Mouse (Mus musculus): ENCODE results near the gene Spsb3.

Spsb3 gene

DNA sequence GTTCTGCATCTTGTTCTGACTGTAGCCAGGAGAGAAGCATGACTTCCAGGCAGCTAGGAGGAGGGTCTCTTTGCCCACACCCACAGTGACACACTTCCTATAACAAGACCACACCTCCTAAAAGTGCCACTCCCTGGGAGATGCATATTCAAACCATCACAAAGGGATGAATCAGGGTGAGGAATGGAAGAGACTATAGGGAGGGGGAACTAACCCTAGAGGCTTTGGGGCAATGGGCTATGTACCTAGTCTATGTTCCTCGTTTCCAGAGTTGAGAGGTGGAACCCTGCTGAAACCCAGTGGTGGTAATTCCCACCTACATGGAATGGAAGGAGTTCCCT lies 12.1 kb upstream of the Spsb3 start:
- no peak for DNase-seq (ENCODE audit: low spot score)

DNA sequence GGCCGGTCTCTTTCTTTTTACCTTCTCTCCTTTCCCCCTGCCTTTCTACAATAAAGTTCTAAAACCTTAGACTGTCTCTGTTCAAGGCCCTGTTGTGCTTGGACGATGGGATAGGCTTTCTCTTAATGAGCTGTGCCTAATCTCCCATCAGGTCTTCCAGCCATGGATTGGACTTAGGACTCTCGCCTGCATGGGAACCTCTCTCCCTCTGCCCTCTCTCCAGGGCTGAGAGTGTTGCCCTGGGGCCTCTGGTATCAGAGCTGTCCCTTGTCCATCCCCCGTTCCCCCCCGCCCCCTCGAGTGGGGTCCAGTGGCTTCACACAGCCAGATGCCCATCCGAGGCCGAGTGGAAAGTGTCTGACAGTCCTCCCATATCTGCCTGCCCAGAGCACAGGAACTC lies 11.5 kb upstream of the Spsb3 start:
- no peak for DNase-seq (ENCODE audit: low spot score)

DNA sequence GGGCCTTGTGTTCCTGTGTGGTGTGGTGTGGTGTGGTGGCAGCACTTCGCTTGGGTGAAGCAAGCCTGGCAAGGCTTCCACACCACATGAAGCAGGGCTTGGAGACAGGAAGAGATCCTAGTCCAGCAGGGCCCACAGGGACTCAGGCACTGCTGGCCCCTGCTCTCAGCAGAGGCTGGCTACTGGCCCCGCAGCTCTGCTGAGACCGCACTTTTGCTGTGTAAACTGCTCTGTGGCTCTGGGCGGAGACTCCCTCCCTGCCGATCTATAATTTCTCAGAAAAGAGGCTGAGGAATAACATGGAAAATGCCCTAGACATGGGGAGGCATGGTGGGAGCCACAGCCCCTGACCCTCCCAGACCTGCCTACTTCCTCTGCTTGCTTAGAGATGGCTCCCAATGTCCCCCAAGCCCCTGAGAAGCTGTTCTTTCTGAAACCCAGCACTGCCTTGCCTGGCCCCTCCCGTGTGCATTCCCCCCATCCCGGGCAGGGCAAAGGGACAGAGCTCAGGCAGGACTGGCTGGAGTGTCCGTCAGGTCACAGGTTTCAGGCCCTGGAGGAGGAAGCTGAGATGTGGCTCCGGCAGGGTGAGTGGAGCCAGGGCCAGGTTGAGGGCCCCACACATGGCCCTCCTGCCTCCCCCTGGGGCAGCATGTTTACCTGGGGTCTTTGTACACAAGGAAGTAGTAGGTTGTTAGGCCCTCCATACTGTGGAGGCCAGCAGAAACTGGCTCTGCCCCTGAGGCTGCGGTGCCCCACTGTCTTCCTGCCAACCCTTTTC lies 8.9 kb upstream of the Spsb3 start:
- DNase-seq (ENCODE audit: low spot score), result no peak

DNA sequence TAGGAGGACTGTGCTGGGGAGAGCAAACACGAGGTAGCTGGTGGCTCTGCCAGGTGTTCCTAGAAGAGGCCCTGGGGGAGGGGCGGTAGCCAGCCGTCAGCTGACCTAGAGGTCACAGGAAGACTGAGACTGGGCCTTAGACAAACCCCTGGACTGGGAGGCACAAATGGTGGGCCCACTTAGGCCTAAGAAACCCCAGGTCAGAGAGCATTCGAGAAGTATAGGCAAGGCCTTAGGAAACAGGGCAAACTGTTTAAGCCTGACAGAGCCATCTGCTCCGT lies 8.4 kb upstream of the Spsb3 start:
- DNase-seq (ENCODE audit: low spot score), result no peak

DNA sequence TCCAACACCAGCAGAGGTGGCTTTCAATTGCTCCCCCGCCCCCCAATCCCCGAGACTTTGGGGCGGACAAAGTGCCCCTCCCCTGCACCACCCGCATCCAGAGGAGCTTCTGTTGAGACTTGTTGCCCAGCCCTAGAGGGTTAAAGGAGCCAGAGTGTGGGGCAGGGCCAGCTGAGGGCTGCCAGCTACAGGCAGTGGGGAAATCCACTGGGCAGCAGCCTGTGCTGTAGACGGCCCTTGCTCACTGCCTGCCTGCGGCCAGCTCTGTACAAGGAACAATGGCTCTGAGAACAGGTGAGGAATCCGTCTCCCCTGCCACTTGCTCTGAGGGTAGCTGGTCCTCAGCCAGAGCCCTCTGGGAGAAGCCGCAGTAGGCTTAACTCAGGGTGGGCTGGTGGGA lies 7.9 kb upstream of the Spsb3 start:
- DNase-seq (ENCODE audit: low spot score), result no peak

DNA sequence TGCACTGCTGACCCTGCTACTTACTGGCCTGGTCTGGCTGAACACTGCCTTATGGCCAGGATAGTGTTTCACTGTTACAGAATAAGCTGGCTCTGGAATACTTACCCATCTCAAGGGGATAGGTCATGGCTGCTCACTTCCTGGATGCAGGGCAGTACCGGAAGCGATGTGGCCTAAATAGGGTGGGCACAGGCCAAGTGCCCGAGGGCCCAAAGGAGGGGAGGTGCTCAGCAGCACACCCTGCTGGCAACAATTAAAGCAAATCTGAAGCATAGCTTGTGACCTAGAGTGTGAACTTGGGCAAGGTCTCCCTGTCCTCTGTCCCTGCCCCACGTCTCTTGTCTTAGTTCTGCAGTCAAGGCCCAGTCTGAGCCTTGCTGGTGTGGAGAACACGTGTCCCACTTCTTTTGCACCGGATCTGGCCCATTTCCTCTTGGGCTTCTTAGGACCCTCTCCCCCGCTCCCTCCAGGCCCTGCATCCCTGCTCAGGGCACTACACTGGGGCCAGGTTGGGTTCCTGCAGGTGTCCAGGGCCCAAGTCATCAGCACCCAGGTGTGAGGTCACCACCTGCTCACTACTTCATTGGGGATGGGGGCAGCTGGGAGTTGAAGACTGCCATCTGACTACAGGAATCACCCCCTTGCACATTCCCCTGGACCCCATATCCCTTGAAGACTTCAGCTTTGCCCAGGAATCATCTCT lies 4.6 kb upstream of the Spsb3 start:
- no peak for DNase-seq (ENCODE audit: low spot score)

DNA sequence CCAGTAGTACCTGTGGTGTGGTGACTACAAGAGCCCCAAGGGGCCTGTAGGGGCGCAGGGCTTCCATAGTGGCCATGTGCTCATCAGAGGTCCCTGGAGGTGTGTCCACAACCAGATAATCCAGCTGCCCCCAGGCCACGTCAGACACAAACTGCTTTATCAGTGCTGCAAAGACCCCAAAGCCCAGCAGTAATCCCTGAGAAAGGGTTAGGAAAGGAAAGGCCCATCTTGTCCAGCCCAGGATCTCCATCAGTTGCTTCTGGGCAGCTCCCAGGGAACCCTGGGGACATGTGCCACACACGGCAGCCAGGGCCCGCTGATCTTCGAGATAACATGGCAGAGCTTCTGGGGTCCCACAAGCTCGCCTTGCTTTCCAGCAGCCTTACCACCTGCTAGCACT lies 2.1 kb upstream of the Spsb3 start:
- no peak for DNase-seq (ENCODE audit: low spot score)

DNA sequence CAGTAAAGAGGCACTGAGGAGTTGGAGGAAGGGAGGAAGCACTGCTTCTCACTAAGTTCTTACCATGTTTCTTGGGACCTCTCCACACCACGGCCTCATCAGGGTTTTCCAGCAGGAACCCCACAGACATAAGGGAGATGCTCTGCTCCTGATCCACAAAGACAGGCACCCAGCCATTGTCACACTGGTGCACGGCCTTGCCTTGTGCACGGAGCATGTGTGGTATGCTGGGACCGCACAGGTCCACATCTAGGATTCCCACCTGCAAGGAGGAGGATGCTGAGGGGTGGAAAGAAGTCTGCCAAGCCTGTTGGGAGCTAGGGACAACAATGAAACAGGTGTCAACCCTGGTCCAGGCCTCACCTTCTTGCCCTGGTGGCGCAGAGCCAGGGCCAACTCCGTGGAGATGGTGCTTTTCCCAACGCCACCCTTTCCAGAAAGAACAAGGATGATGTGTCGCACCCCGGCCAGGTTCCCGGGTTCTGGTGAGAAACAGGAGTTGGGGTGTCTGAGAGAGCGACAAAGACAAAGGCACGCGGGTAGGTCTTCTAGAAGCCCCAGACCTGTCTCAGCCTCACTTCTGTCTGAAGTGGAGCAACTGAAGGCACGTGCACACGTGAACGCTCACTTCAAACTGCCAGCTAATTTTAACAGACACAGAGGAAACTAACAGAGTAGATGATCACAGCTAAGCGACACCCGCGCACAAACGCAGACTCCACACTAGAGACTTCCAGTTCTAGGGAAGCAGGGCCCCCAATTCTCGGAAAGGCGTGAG lies 898 bp upstream of the Spsb3 start:
- no peak for DNase-seq (ENCODE audit: low spot score)

DNA sequence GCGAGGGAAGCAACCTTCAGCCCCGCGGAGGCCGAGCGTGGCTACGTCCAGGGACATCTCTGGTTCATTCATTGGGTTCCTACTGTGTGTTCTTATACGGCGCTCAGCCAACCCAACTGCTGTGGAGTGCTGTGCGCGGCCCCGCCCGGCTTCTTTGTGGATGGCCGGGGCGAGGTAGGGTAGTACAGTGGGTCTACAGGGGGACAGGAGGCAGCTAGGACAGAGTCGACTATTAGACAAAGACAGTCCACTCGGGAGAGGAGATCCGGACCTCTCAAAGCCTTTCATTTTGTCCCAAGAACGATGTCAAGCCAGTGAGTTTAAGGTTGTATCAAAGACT lies 459 bp downstream of the Spsb3 start:
- peak; percentile 29 for DNase-seq (ENCODE audit: low spot score)

DNA sequence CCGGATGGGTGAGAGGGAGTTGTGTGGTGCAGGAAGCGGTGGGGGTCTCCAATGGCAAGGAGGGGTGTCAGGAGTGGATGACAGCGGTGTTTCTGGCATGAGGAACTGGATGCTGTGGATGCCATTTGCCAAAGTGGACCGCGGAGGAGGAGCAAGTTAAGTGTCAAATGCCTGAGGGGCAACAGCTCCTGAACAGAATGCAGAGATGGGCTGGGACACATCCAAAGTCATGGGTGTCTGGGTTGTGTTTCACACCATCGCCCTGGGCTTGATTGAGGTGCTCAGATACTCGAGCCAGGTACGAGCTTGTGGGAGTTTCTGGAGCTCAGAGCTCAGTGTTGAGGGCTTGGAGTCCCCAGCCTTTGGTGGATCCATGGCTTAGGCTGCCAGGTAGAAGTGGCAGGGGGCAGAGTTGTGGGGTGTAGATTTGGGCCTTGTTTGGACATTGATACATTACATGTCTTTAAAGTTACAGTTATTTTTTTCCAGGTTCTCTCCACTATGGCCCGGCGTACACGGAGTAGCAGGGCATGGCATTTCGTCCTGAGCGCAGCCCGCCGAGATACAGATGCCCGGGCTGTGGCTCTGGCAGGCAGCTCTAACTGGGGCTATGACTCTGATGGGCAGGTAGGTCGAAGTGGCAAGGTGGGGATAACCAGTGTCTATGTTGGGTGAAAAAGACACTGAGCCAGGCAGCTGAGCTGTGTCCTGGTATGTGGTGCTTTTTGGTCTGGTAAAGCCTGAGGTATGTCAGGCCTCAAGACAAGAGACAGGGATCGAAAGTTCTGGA lies 1.0 kb downstream of the Spsb3 start:
- no peak for DNase-seq (ENCODE audit: low spot score)

DNA sequence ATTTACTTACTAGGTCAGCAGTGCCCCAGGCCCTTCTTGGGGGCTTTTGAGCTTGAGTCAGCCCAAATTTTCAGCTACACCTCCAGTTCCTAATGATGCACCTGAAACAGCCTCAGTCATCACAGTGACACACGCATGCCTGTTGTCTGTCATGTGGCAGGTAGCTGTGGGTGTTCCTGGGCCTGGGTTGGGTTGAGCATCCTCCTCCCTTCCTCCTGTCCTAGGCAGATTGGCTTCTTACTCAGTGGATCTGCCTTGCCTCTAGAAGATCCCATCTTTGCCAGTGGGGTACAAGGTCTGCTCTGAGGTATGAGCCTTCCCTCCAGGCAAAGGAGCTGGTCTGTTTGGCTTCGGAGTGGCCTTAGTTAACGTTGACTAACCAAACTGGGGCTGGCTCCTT lies 2.4 kb downstream of the Spsb3 start:
- DNase-seq (ENCODE audit: low spot score), result no peak

DNA sequence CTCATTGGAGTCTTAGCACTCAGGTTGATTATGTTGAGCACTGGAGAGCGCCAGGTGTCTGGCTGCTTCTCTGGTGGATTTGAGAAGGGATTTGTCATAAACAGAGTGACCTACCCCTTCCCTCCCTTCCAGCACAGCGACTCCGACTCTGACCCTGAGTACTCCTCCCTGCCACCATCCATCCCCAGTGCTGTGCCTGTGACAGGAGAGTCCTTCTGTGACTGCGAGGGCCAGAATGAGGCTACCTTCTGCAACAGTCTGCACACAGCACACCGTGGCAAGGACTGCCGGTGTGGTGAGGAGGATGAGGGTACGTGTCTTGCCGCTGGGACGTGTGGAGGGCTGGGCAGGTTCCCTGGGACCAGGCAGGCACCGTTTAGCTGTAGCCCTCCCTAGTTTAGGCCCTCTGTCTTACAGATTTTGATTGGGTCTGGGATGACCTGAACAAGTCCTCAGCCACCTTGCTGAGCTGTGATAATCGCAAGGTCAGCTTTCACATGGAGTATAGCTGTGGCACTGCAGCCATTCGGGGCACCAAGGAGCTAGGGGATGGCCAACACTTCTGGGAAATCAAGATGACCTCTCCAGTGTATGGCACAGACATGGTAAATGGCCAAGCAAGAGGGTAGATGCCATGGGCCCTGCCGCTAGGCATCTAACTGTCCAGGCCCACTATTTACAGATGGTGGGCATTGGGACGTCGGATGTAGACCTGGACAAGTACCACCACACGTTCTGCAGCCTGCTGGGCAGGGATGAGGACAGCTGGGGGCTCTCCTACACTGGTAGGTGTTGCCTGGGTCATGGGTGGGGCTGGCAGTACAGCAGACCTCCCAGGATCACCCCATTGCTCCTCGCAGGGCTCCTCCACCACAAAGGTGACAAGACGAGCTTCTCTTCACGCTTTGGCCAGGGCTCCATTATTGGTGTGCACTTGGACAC lies 4.0 kb downstream of the Spsb3 start:
- no peak for DNase-seq (ENCODE audit: low spot score)

DNA sequence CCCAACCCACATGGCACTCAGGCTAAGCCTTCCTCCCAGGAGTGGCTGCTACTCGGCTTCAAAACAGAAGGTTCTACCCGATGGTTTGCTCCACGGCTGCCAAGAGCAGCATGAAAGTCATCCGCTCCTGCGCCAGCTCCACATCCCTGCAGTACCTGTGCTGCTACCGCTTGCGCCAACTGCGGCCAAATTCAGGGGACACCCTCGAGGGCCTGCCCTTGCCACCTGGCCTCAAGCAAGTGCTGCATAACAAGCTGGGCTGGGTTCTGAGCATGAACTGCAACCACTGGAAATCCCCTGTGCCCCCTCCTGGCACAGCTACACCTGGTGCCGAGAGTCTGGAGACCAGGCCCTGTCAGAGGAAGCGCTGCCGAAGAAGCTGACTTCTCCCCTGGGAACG lies 4.9 kb downstream of the Spsb3 start:
- DNase-seq (ENCODE audit: low spot score), result no peak

DNA sequence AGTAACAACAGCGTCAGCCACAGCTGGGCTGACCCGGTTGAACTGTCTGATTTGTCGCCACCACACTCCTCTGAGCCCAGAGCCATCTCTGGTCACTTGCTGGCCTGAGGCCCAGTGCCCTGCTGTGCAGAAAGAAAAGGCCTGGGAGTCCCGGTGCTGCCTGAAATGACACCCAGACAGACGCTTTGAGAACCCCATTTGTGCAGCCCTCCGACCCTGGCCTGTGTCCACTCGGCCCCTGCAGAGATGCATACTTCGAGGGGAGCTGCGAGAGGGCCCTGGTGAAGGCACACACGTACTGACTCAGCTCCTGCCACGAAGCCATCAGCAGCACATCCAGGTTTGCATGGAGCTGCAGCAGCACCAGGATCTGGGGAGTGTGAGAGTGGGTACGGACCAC lies 6.3 kb downstream of the Spsb3 start:
- no peak for DNase-seq (ENCODE audit: low spot score)

DNA sequence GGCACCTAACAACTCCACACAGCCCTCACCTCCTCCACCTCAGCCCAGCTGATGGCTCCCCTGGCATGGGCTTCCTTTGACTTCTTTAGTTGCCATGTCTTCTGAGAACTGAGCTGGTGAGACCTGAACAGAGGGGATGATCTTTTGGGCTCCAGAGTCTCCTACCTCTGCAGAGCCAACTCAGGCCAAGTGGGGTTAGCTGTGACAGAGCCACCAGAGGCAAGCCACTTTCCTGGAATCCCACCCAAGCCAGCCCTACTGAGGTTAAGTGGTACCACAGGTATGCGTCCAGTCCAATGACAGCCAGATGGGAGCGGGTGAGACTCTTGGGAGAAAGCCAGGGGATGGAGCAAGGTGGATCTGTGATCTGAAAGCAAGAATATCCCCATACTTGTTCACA lies 6.8 kb downstream of the Spsb3 start:
- DNase-seq (ENCODE audit: low spot score), result no peak

DNA sequence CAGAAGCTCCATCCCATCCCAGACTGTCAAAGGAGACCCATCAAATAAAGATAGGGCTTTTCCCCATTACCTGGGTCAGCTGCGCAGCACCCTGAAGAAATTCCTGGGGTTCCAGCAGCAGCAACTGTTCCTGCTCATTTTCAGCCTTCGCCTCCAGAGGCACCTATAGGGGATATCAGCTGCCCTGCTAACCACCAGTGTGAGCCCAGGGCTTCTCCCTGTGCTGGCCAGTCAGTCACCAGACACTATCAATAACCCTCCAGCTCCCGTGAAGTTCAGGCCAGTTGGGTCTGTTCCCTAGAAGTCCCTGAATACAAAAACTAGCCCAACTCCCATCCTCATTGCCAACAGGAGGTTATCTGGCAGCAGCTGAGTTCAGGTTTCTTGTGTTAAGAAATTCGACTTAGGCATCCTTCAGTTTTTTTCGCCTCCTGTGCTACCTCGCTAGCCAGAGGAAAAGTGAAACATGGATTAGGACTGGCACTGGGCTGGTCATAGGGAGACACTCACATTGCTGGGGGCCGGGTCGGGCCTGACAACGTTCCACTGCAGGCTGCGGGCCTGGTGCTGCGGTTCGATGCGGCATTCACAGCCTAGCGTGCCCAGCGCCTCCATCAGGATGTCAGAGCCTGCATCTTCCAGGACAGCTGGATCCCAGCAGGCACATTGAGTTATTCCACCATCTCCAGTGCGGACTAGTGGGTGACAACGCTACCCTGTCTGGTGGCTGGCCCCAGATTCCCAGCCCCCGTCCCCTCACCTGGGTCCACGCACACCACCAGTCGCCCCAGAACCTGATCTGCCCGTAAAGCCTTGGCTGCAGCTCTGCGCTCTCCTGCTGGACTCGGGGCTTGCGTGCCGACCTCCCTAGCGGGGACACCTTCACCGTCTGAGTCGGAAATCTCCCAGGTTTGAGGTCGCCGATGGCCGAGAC lies 7.9 kb downstream of the Spsb3 start:
- peak; percentile 43 for DNase-seq (ENCODE audit: low spot score)

DNA sequence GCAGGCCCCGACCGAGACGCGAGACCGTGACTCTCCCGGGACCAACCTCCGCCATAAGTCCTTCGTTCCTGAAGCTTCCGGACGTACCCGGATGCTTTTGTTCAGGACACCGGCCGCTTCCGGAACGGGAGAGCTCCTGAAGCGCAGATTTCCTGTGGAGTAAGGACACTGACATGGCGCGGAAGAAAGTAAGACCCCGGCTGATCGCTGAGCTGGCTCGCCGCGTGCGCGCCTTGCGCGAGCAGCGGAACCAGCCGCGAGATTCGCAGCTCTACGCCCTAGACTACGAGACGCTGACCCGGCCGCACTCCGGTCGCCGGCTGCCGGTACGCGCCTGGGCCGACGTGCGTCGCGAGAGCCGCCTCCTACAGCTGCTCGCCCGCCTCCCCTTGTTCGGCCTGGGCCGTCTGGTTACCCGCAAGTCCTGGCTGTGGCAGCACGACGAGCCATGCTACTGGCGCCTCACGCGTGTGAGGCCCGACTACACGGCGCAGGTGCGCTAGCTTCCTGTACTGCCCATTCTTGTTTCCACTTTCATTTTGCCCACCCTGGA lies 8.6 kb downstream of the Spsb3 start, which contains the start of the genes Eme2 and Mrps34:
Eme2 (minus strand) TSS at position 93 of the 553 bp plus-strand sequence.
Mrps34 (plus strand) TSS at position 122 of the 553 bp plus-strand sequence.
- DNase-seq (ENCODE audit: low spot score), result peak; percentile 78

DNA sequence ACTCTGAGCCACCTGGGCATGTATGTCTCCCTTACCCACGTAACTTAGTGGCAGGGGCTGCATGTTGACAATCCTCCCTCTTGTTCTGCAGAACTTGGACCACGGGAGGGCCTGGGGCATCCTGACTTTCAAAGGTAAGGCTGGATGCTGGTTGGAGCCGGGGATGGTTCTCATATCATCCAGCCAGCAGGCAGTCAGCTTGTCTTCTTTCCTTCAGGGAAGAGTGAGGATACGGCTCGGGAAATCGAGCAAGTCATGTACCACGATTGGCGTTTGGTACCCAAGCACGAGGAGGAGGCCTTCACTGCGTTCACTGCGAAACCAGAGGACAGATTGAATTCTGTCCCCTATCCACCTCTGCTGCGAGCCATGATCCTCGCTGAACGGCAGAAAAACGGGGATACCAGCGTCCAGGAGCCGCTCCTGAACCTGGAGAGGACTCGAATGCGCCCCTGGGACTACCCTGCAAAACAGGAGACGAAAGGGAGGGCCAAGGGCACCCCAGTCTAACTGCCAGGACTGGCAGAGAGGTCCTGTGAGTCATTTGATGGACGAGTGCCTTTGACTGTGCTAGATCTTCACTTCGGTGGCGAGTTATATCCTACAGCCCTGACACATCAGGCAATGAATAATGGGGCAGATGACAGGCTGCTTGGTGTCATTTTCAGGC lies 9.3 kb downstream of the Spsb3 start:
- DNase-seq (ENCODE audit: low spot score), result peak; percentile 33

DNA sequence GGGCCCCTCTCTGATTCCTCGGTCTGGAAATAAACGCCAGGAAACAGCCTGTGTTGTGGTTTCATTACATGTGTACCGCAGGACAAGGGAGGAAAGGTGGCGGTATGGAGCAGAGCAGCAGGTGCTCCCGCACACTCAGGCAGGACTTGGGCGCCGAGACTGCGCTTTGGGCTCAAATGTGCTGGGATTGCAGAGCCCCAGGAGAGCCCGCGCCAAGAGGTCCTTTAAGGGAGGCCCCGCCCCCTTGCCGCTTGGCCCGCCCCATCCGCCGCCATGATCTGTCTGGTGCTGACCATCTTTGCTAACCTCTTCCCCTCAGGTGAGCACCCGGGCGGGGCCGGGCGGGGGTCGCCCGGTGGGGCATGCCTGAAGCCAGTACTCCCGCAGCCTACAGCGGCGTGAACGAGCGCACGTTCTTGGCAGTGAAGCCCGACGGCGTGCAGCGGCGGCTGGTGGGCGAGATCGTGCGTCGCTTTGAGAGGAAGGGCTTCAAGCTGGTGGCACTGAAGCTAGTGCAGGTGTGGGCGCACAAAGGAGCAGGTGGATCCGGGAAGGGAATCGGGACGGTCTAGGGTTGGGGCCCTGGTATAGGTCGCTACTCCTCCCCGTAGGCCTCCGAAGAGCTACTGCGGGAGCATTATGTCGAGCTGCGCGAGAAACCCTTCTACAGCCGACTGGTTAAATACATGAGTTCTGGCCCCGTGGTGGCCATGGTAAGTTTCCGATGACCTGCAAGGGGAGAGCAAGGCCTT lies 10.0 kb downstream of the Spsb3 start, which contains the start of gene Nme3:
Nme3 (plus strand) TSS at position 260 of the 752 bp plus-strand sequence.
- DNase-seq (ENCODE audit: low spot score), result peak; percentile 79
